Mouse (Mus musculus): ENCODE results near the gene 2610028H24Rik. TPM values are rescaled to one million over a fixed set of nuclear protein-coding genes. Genes with fewer than 3 reads are reported as not detected.

2610028H24Rik gene
- under 1 TPM; 0.15 to 0.57 TPM for total RNA-seq (2021)
- long read RNA-seq, experiment 1: 0 reads
- long read RNA-seq, experiment 2, partial matches to known transcripts: 0 of 3 reads
- long read RNA-seq, experiment 2, other reads (novel, unspliced or antisense): 2 of 3 reads

GRCm38 (mm10) chr10:76448851-76449250 lies at the start of gene 2610028H24Rik:
Gene 2610028H24Rik (plus strand): TSS chr10:76449081.
- intact Hi-C loops (cut with DNase I): no loop called here

GRCm38 (mm10) chr10:76408520-76408919 lies 40.4 kb upstream of the 2610028H24Rik start:
- DNase-seq: no peak
- intact Hi-C loops (cut with DNase I): no loop called here

More at GRCm38 (mm10) chr10:76448851-76449250, at the start of gene 2610028H24Rik:
- no peak for DNase-seq

- intact Hi-C loops (cut with DNase I): no loop called here
- DNase-seq: peak; percentile 50 to 65
Observed at GRCm38 (mm10) chr10:76416811-76417210, 32.1 kb upstream of the 2610028H24Rik start.

GRCm38 (mm10) chr10:76425674-76426073 lies 23.2 kb upstream of the 2610028H24Rik start:
- intact Hi-C loops (cut with DNase I): no loop called here
- no peak for DNase-seq

GRCm38 (mm10) chr10:76433925-76434324 lies 15.0 kb upstream of the 2610028H24Rik start:
- intact Hi-C loops (cut with DNase I): no loop called here
- no peak for DNase-seq

GRCm38 (mm10) chr10:76439107-76439890 lies 9.6 kb upstream of the 2610028H24Rik start:
- intact Hi-C loops (cut with DNase I): no loop called here
- DNase-seq: no peak

GRCm38 (mm10) chr10:76440281-76440680 lies 8.6 kb upstream of the 2610028H24Rik start, which contains the start of gene AC141477.1:
Gene AC141477.1 (minus strand): TSS chr10:76440444.
- intact Hi-C loops (cut with DNase I): no loop called here
- no peak for DNase-seq

GRCm38 (mm10) chr10:76442178-76443088 lies 6.4 kb upstream of the 2610028H24Rik start, which contains the start of gene Pcnt:
Gene Pcnt (minus strand): TSS chr10:76442786.
- peak; percentile 98 for DNase-seq
- intact Hi-C loops (cut with DNase I): no loop called here

GRCm38 (mm10) chr10:76445996-76446681 lies 2.7 kb upstream of the 2610028H24Rik start:
- intact Hi-C loops (cut with DNase I): no loop called here
- DNase-seq: peak in 1 of 2 experiments; percentile 35

GRCm38 (mm10) chr10:76447406-76448229 lies 1.3 kb upstream of the 2610028H24Rik start:
- DNase-seq: peak; percentile 50 to 54
- intact Hi-C loops (cut with DNase I): no loop called here

GRCm38 (mm10) chr10:76455289-76455688 lies 6.4 kb downstream of the 2610028H24Rik start:
- peak; percentile 54 to 70 for DNase-seq
- intact Hi-C loops (cut with DNase I): loop anchor here (1.0 kb wide), 1 partner anchor 280 kb away; no protein-coding TSS in a partner anchor

GRCm38 (mm10) chr10:76461255-76461654 lies 12.4 kb downstream of the 2610028H24Rik start:
- no peak for DNase-seq
- intact Hi-C loops (cut with DNase I): no loop called here

- DNase-seq: no peak
- intact Hi-C loops (cut with DNase I): no loop called here
Observed at GRCm38 (mm10) chr10:76462312-76462711, 13.4 kb downstream of the 2610028H24Rik start.

GRCm38 (mm10) chr10:76462721-76463120 lies 13.8 kb downstream of the 2610028H24Rik start:
- intact Hi-C loops (cut with DNase I): no loop called here
- DNase-seq: no peak

GRCm38 (mm10) chr10:76468203-76469162 lies 19.6 kb downstream of the 2610028H24Rik start, which contains the start of the genes Mcm3ap and Ybey:
Gene Mcm3ap (plus strand): TSS chr10:76468927.
Gene Ybey (minus strand): TSS chr10:76469114.
- DNase-seq: peak; percentile 88 to 90
- intact Hi-C loops (cut with DNase I): no loop called here

- intact Hi-C loops (cut with DNase I): no loop called here
- DNase-seq: no peak
Observed at GRCm38 (mm10) chr10:76473759-76474158, 24.9 kb downstream of the 2610028H24Rik start.

- intact Hi-C loops (cut with DNase I): no loop called here
- no peak for DNase-seq
Observed at GRCm38 (mm10) chr10:76480851-76481250, 32.0 kb downstream of the 2610028H24Rik start.

GRCm38 (mm10) chr10:76481480-76481879 lies 32.6 kb downstream of the 2610028H24Rik start:
- intact Hi-C loops (cut with DNase I): no loop called here
- no peak for DNase-seq
